ENCODE assay signal across 13 mouse cellular contexts in the genomic region with DNA sequence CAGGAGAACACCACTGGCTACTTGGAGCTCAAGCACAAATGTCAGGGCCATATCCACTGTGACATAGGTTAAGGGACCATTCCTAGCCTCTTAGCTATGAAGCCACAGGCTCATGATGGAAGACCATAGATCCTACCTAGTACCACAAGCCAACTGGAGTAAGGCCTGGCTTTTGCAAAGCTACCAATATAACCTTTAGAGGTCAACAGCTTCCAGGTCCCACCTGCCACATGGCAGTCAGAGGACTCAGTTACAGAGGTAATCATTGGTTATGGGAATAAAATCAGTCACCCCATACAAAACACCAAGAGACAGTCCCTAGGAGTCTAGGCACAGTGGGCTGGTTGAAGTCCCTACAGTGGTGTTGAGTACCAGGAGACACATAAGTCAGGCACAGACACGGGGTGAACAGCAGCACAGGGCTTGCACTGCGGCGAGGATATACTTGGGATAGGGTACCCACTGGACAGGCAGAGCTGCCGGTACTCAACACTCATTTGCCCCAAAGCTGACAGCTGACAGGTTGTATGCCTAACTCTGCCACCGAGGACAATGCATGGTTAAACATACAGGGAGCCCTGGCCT. TPM values are rescaled to one million over a fixed set of nuclear protein-coding genes. Genes with fewer than 3 reads are reported as not detected.
DNase-seq lines count a peak whose midpoint lies in the region; ATAC-seq lines count a peak whose summit lies in the region.
"Had no signal": no experiment of that assay in that cellular context is flagged by ENCODE, and none has a peak within 500 bp of the region (broad histone marks: within the 10 kb centered on the region; RNA-seq: fewer than 3 reads in every experiment).

No protein-coding gene starts in this region.

- H3K27me3 ChIP-seq in hindbrain, embryonic 13.5 days = no peaks in the 10 kb centered on the region
- no peaks in the 10 kb centered on the region for H3K27me3 ChIP-seq in hindbrain, embryonic 12.5 days
- H3K27me3 ChIP-seq in midbrain, embryonic 13.5 days = no peaks in the 10 kb centered on the region
- no peaks in the 10 kb centered on the region for H3K27me3 ChIP-seq in midbrain, embryonic 16.5 days (ENCODE audit: control insufficient read depth, insufficient read depth, low read depth, low read length)
- no peaks in the 10 kb centered on the region for H3K27me3 ChIP-seq in neural tube, embryonic 15.5 days (replicated peaks)
- H3K27me3 ChIP-seq: embryonic facial prominence, embryonic 13.5 days; heart, embryonic 12.5 days; intestine, embryonic 15.5 days had no signal

- 0 out of 2 replicates have a peak, but pooled peaks have one; percentile 1 for ATAC-seq in frontal cortex, adult (ENCODE audit: low TSS enrichment)
- ATAC-seq in hindbrain, embryonic 13.5 days (ENCODE audit: low FRiP score) = 0 out of 2 replicates have a peak, but pooled peaks have one; percentile 15
- no peak for ATAC-seq in hindbrain, embryonic 12.5 days (ENCODE audit: low FRiP score)
- ATAC-seq in midbrain, embryonic 13.5 days = peak; percentile 8; the same call in 1 of the 2 replicates
- no peak for ATAC-seq in midbrain, embryonic 16.5 days
- ATAC-seq in neural tube, embryonic 15.5 days (ENCODE audit: low FRiP score) = 0 out of 2 replicates have a peak, but pooled peaks have one; percentile 5

- peaks cover 88% of the 10 kb centered on the region for H3K36me3 ChIP-seq in hindbrain, embryonic 13.5 days
- peaks cover 91% of the 10 kb centered on the region for H3K36me3 ChIP-seq in hindbrain, embryonic 12.5 days
- H3K36me3 ChIP-seq in midbrain, embryonic 13.5 days = peaks cover 93% of the 10 kb centered on the region
- peaks cover 51% of the 10 kb centered on the region for H3K36me3 ChIP-seq in midbrain, embryonic 16.5 days (ENCODE audit: control insufficient read depth, insufficient read depth, low read length)
- H3K36me3 ChIP-seq in neural tube, embryonic 15.5 days = peaks cover 91% of the 10 kb centered on the region

- no peak overlapping the region for H3K27ac ChIP-seq in hindbrain, embryonic 13.5 days
- H3K27ac ChIP-seq in hindbrain, embryonic 12.5 days = no peak overlapping the region
- H3K27ac ChIP-seq in midbrain, embryonic 13.5 days = no peak overlapping the region
- H3K27ac ChIP-seq in midbrain, embryonic 16.5 days (ENCODE audit: low read length) = no peak overlapping the region
- no peak overlapping the region for H3K27ac ChIP-seq in neural tube, embryonic 15.5 days (replicated peaks)
- H3K27ac ChIP-seq: embryonic facial prominence, embryonic 13.5 days; hindbrain, embryonic 10.5 days; intestine, embryonic 15.5 days had no signal

- no peaks in the 10 kb centered on the region for H3K4me1 ChIP-seq in hindbrain, embryonic 13.5 days (replicated peaks)
- H3K4me1 ChIP-seq in hindbrain, embryonic 12.5 days = no peaks in the 10 kb centered on the region
- H3K4me1 ChIP-seq in midbrain, embryonic 13.5 days (replicated peaks) = no peaks in the 10 kb centered on the region
- no peaks in the 10 kb centered on the region for H3K4me1 ChIP-seq in midbrain, embryonic 16.5 days (ENCODE audit: control insufficient read depth, insufficient read depth, low read length)
- H3K4me1 ChIP-seq in neural tube, embryonic 15.5 days = no peaks in the 10 kb centered on the region
- H3K4me1 ChIP-seq: embryonic facial prominence, embryonic 13.5 days; heart, embryonic 12.5 days; hindbrain, embryonic 10.5 days; intestine, embryonic 15.5 days had no signal

- no peak overlapping the region for H3K4me3 ChIP-seq in hindbrain, embryonic 13.5 days
- no peak overlapping the region for H3K4me3 ChIP-seq in hindbrain, embryonic 12.5 days
- H3K4me3 ChIP-seq in midbrain, embryonic 13.5 days (replicated peaks) = no peak overlapping the region
- no peak overlapping the region for H3K4me3 ChIP-seq in midbrain, embryonic 16.5 days (ENCODE audit: low read depth, low read length)
- no peak overlapping the region for H3K4me3 ChIP-seq in neural tube, embryonic 15.5 days (replicated peaks)
- H3K4me3 ChIP-seq: embryonic facial prominence, embryonic 13.5 days; heart, embryonic 12.5 days; hindbrain, embryonic 10.5 days; intestine, embryonic 15.5 days had no signal

- no peak for DNase-seq in frontal cortex, postnatal 10 days (ENCODE audit: low spot score in 2 of 2)
- no peak for DNase-seq in thymus, postnatal 14 days
- DNase-seq: gastrocnemius, postnatal 25 days had no signal

- no peaks in the 10 kb centered on the region for H3K9me3 ChIP-seq in hindbrain, embryonic 13.5 days
- H3K9me3 ChIP-seq in hindbrain, embryonic 12.5 days (replicated peaks) = no peaks in the 10 kb centered on the region
- H3K9me3 ChIP-seq in midbrain, embryonic 13.5 days = no peaks in the 10 kb centered on the region
- H3K9me3 ChIP-seq in midbrain, embryonic 16.5 days (replicated peaks; ENCODE audit: control insufficient read depth, low read length, poor library complexity, severe bottlenecking) = no peaks in the 10 kb centered on the region
- no peaks in the 10 kb centered on the region for H3K9me3 ChIP-seq in neural tube, embryonic 15.5 days (replicated peaks)
- H3K9me3 ChIP-seq: embryonic facial prominence, embryonic 13.5 days; heart, embryonic 12.5 days; hindbrain, embryonic 10.5 days; intestine, embryonic 15.5 days had no signal

- H3K4me2 ChIP-seq in hindbrain, embryonic 13.5 days = no peak overlapping the region
- no peak overlapping the region for H3K4me2 ChIP-seq in hindbrain, embryonic 12.5 days (replicated peaks)
- no peak overlapping the region for H3K4me2 ChIP-seq in midbrain, embryonic 13.5 days (replicated peaks)
- no peak overlapping the region for H3K4me2 ChIP-seq in midbrain, embryonic 16.5 days (ENCODE audit: low read length)
- H3K4me2 ChIP-seq in neural tube, embryonic 15.5 days = no peak overlapping the region
- H3K4me2 ChIP-seq: embryonic facial prominence, embryonic 13.5 days; heart, embryonic 12.5 days; intestine, embryonic 15.5 days had no signal

- 83% methylated on average over 5 of the region's 5 CpGs for WGBS in hindbrain, embryonic 13.5 days
- whole genome bisulfite sequencing in hindbrain, embryonic 12.5 days = 87% methylated on average over 5 of the region's 5 CpGs
- whole genome bisulfite sequencing in midbrain, embryonic 13.5 days = 85% methylated on average over 5 of the region's 5 CpGs
- 86% methylated on average over 5 of the region's 5 CpGs for WGBS in midbrain, embryonic 16.5 days
- WGBS in neural tube, embryonic 15.5 days = 85% methylated on average over 5 of the region's 5 CpGs

- no peak overlapping the region for H3K9ac ChIP-seq in hindbrain, embryonic 13.5 days
- no peak overlapping the region for H3K9ac ChIP-seq in hindbrain, embryonic 12.5 days
- H3K9ac ChIP-seq in midbrain, embryonic 13.5 days (replicated peaks) = no peak overlapping the region
- H3K9ac ChIP-seq in midbrain, embryonic 16.5 days (ENCODE audit: low read depth, low read length) = no peak overlapping the region; the same call in 1 of the 2 replicates
- H3K9ac ChIP-seq in neural tube, embryonic 15.5 days (replicated peaks) = no peak overlapping the region
- H3K9ac ChIP-seq: embryonic facial prominence, embryonic 13.5 days; heart, embryonic 12.5 days; intestine, embryonic 15.5 days had no signal

RNA-seq across cellular contexts. Expression of a gene that starts 8.9 kb away (rescaled TPM):
- 9.8 and 12.3 TPM in 2 replicates for polyA plus RNA-seq in hindbrain, embryonic 13.5 days (2015; fragmentation: Nextera tagmentation; extraction: Ambion mirVana)
- 11.2 and 12.9 TPM in 2 replicates for polyA plus RNA-seq in hindbrain, embryonic 12.5 days (2016; fragmentation: Nextera tagmentation; extraction: Ambion mirVana)
- 10.6 and 10.7 TPM in 2 replicates for polyA plus RNA-seq in midbrain, embryonic 13.5 days (2015; fragmentation: Nextera tagmentation; extraction: Ambion mirVana)
- polyA plus RNA-seq in midbrain, embryonic 16.5 days (2015; fragmentation: Nextera tagmentation; extraction: Ambion mirVana) = 13.1 and 14.4 TPM in 2 replicates
- 11.4 and 11.7 TPM in 2 replicates for polyA plus RNA-seq in neural tube, embryonic 15.5 days (2015; fragmentation: Nextera tagmentation; extraction: Ambion mirVana)

RNA-seq across cellular contexts. Expression of a gene that starts 18.2 kb away (rescaled TPM):
- 23.8 and 27.2 TPM in 2 replicates for polyA plus RNA-seq in hindbrain, embryonic 13.5 days (2015; fragmentation: Nextera tagmentation; extraction: Ambion mirVana)
- polyA plus RNA-seq in hindbrain, embryonic 12.5 days (2016; fragmentation: Nextera tagmentation; extraction: Ambion mirVana) = 21.9 and 23.5 TPM in 2 replicates
- polyA plus RNA-seq in midbrain, embryonic 13.5 days (2015; fragmentation: Nextera tagmentation; extraction: Ambion mirVana) = 23.7 and 26.6 TPM in 2 replicates
- 33.0 and 36.9 TPM in 2 replicates for polyA plus RNA-seq in midbrain, embryonic 16.5 days (2015; fragmentation: Nextera tagmentation; extraction: Ambion mirVana)
- 25.2 and 33.9 TPM in 2 replicates for polyA plus RNA-seq in neural tube, embryonic 15.5 days (2015; fragmentation: Nextera tagmentation; extraction: Ambion mirVana)

RNA-seq across cellular contexts. Expression of a gene that starts 21.7 kb away (rescaled TPM):
- polyA plus RNA-seq in hindbrain, embryonic 13.5 days (2015; fragmentation: Nextera tagmentation; extraction: Ambion mirVana) = 23.9 and 26.4 TPM in 2 replicates
- polyA plus RNA-seq in hindbrain, embryonic 12.5 days (2016; fragmentation: Nextera tagmentation; extraction: Ambion mirVana) = 21.6 and 22.3 TPM in 2 replicates
- 23.7 and 23.8 TPM in 2 replicates for polyA plus RNA-seq in midbrain, embryonic 13.5 days (2015; fragmentation: Nextera tagmentation; extraction: Ambion mirVana)
- polyA plus RNA-seq in midbrain, embryonic 16.5 days (2015; fragmentation: Nextera tagmentation; extraction: Ambion mirVana) = 22.0 and 25.1 TPM in 2 replicates
- 24.0 and 28.9 TPM in 2 replicates for polyA plus RNA-seq in neural tube, embryonic 15.5 days (2015; fragmentation: Nextera tagmentation; extraction: Ambion mirVana)

RNA-seq across cellular contexts. Expression of a gene that starts 21.7 kb away (rescaled TPM):
- 48.8 and 49.1 TPM in 2 replicates for polyA plus RNA-seq in hindbrain, embryonic 13.5 days (2015; fragmentation: Nextera tagmentation; extraction: Ambion mirVana)
- 54.3 and 63.2 TPM in 2 replicates for polyA plus RNA-seq in hindbrain, embryonic 12.5 days (2016; fragmentation: Nextera tagmentation; extraction: Ambion mirVana)
- polyA plus RNA-seq in midbrain, embryonic 13.5 days (2015; fragmentation: Nextera tagmentation; extraction: Ambion mirVana) = 50.3 and 51.7 TPM in 2 replicates
- polyA plus RNA-seq in midbrain, embryonic 16.5 days (2015; fragmentation: Nextera tagmentation; extraction: Ambion mirVana) = 55.9 and 57.4 TPM in 2 replicates
- 45.2 and 52.3 TPM in 2 replicates for polyA plus RNA-seq in neural tube, embryonic 15.5 days (2015; fragmentation: Nextera tagmentation; extraction: Ambion mirVana)

RNA-seq across cellular contexts. Expression of a gene that starts 24.1 kb away (rescaled TPM):
- 2.0 and 2.7 TPM in 2 replicates for polyA plus RNA-seq in hindbrain, embryonic 13.5 days (2015; fragmentation: Nextera tagmentation; extraction: Ambion mirVana)
- 1.6 and 1.7 TPM in 2 replicates for polyA plus RNA-seq in hindbrain, embryonic 12.5 days (2016; fragmentation: Nextera tagmentation; extraction: Ambion mirVana)
- 1.7 and 2.6 TPM in 2 replicates for polyA plus RNA-seq in midbrain, embryonic 13.5 days (2015; fragmentation: Nextera tagmentation; extraction: Ambion mirVana)
- 4.3 and 4.4 TPM in 2 replicates for polyA plus RNA-seq in midbrain, embryonic 16.5 days (2015; fragmentation: Nextera tagmentation; extraction: Ambion mirVana)
- polyA plus RNA-seq in neural tube, embryonic 15.5 days (2015; fragmentation: Nextera tagmentation; extraction: Ambion mirVana) = 2.6 TPM in 2 replicates

Comparison
In these comparisons a context has a peak if more than half of its experiments do, and no peak if none do; other contexts are left out.
1. ATAC-seq: peak in frontal cortex, adult (single experiment), hindbrain, embryonic 13.5 days (single experiment), midbrain, embryonic 13.5 days (single experiment) and neural tube, embryonic 15.5 days (single experiment); none in hindbrain, embryonic 12.5 days (single experiment) and midbrain, embryonic 16.5 days (single experiment).